Mouse (Mus musculus): Measurements from ENCODE around the gene Map1a. TPM values are rescaled to one million over a fixed set of nuclear protein-coding genes. Genes with fewer than 3 reads are reported as not detected.

Map1a gene
- polyA plus RNA-seq, 1 experiment from 2014 or later = 3.1 TPM

Other genes starting within 250 kb of the Map1a start
- not detected in 2 replicates for gene Tgm5, start 203.8 kb upstream of the Map1a start, polyA plus RNA-seq (2015; fragmentation: Nextera tagmentation; extraction: Ambion mirVana)
- not detected in 2 replicates for gene Tgm7, start 179.8 kb upstream of the Map1a start, polyA plus RNA-seq (2015; fragmentation: Nextera tagmentation; extraction: Ambion mirVana)
- 20.7 and 22.1 TPM in 2 replicates for gene Adal, start 149.2 kb upstream of the Map1a start, polyA plus RNA-seq (2015; fragmentation: Nextera tagmentation; extraction: Ambion mirVana)
- gene Lcmt2, start 148.9 kb upstream of the Map1a start, polyA plus RNA-seq (2015; fragmentation: Nextera tagmentation; extraction: Ambion mirVana) = 23.3 and 24.2 TPM in 2 replicates
- 68.0 and 70.0 TPM in 2 replicates for gene Tubgcp4, start 118.9 kb upstream of the Map1a start, polyA plus RNA-seq (2015; fragmentation: Nextera tagmentation; extraction: Ambion mirVana)
- 10.1 and 10.5 TPM in 2 replicates for gene Zscan29, start 118.5 kb upstream of the Map1a start, polyA plus RNA-seq (2015; fragmentation: Nextera tagmentation; extraction: Ambion mirVana)
- gene Trp53bp1, start 18.2 kb upstream of the Map1a start, polyA plus RNA-seq (2015; fragmentation: Nextera tagmentation; extraction: Ambion mirVana) = 89.9 and 99.6 TPM in 2 replicates
- gene Ppip5k1, start 65.8 kb downstream of the Map1a start, polyA plus RNA-seq (2015; fragmentation: Nextera tagmentation; extraction: Ambion mirVana) = 8.1 and 8.8 TPM in 2 replicates
- 2.6 and 3.4 TPM in 2 replicates for gene Ckmt1, start 68.1 kb downstream of the Map1a start, polyA plus RNA-seq (2015; fragmentation: Nextera tagmentation; extraction: Ambion mirVana)
- gene Strc, start 97.6 kb downstream of the Map1a start, polyA plus RNA-seq (2015; fragmentation: Nextera tagmentation; extraction: Ambion mirVana) = not detected in 2 replicates
- 760 and 810 TPM in 2 replicates for gene Pdia3, start 124.2 kb downstream of the Map1a start, polyA plus RNA-seq (2015; fragmentation: Nextera tagmentation; extraction: Ambion mirVana)
- gene Catsper2, start 124.2 kb downstream of the Map1a start, polyA plus RNA-seq (2015; fragmentation: Nextera tagmentation; extraction: Ambion mirVana) = 3.0 TPM in 2 replicates
- gene Ell3, start 154.7 kb downstream of the Map1a start, polyA plus RNA-seq (2015; fragmentation: Nextera tagmentation; extraction: Ambion mirVana) = 9.8 TPM in 2 replicates
- 513 and 546 TPM in 2 replicates for gene Serf2, start 159.6 kb downstream of the Map1a start, polyA plus RNA-seq (2015; fragmentation: Nextera tagmentation; extraction: Ambion mirVana)
- gene Hypk, start 163.7 kb downstream of the Map1a start, polyA plus RNA-seq (2015; fragmentation: Nextera tagmentation; extraction: Ambion mirVana) = 132 and 133 TPM in 2 replicates
- 0.23 and 0.28 TPM in 2 replicates for gene Serinc4, start 167.2 kb downstream of the Map1a start, polyA plus RNA-seq (2015; fragmentation: Nextera tagmentation; extraction: Ambion mirVana)
- gene Mfap1b, start 184.5 kb downstream of the Map1a start, polyA plus RNA-seq (2015; fragmentation: Nextera tagmentation; extraction: Ambion mirVana) = 63.9 and 67.0 TPM in 2 replicates
- 31.4 and 36.1 TPM in 2 replicates for gene Mfap1a, start 217.1 kb downstream of the Map1a start, polyA plus RNA-seq (2015; fragmentation: Nextera tagmentation; extraction: Ambion mirVana)
- gene Wdr76, start 217.1 kb downstream of the Map1a start, polyA plus RNA-seq (2015; fragmentation: Nextera tagmentation; extraction: Ambion mirVana) = 7.3 and 8.2 TPM in 2 replicates